Mouse (Mus musculus) ES-E14 (cell line): ENCODE measurements around the gene 1700037C18Rik. TPM values are rescaled to one million over a fixed set of nuclear protein-coding genes. Genes with fewer than 3 reads are reported as not detected.

Experiments used
- DNase-seq: peaks from one replicate; pipeline ENCODE4 v3.0.0-alpha.2; 2013; ENCODE audit warnings: low read depth, low spot score
- H3K27ac ChIP-seq: 2 replicates; pipeline ENCODE4 v1.5.1; 2012; ENCODE audit warnings: low read depth, mild to moderate bottlenecking, low read length, moderate library complexity, mixed read lengths; ENCODE audit not compliant: poor library complexity, insufficient read depth, severe bottlenecking
- H3K36me3 ChIP-seq: 2 replicates; pipeline ENCODE4 v1.6.1; 2012; ENCODE audit warnings: mild to moderate bottlenecking, low read length, moderate library complexity, mixed read lengths; ENCODE audit not compliant: control insufficient read depth, poor library complexity, insufficient read depth, severe bottlenecking
- H3K4me1 ChIP-seq, 2 experiments: fragments of 150-350 bp in 1 of 2; sonication (generic) in 1 of 2; 2 replicates each; pipeline ENCODE4 v1.6.1; 2012; ENCODE audit warnings: low read length in 2 of 2, mild to moderate bottlenecking in 1 of 2, mixed read lengths in 1 of 2; ENCODE audit not compliant: control insufficient read depth in 2 of 2, insufficient read depth in 2 of 2, poor library complexity in 1 of 2
- H3K4me3 ChIP-seq, 2 experiments: fragments of 150-350 bp in 1 of 2; sonication (generic) in 1 of 2; 2 replicates each; pipeline ENCODE4 v1.5.1; 2012; ENCODE audit warnings: low read length in 2 of 2, low read depth in 1 of 2, mild to moderate bottlenecking in 1 of 2, mixed read lengths in 1 of 2; ENCODE audit not compliant: insufficient read depth in 1 of 2, poor library complexity in 1 of 2, severe bottlenecking in 1 of 2
- H3K9ac ChIP-seq: 2 replicates; pipeline ENCODE4 v1.6.1; 2012; ENCODE audit warnings: low read depth, mild to moderate bottlenecking, low read length, mixed read lengths; ENCODE audit not compliant: poor library complexity, insufficient read depth, severe bottlenecking
- H3K9me3 ChIP-seq: fragments of 150-350 bp; sonication (generic); 2 replicates; pipeline ENCODE4 v1.6.1; 2012; ENCODE audit warnings: low read depth, mild to moderate bottlenecking, low read length; ENCODE audit not compliant: control insufficient read depth, insufficient read depth
- CHD2 ChIP-seq: IDR thresholded peaks from 2 replicates; pipeline ENCODE4 v1.6.1; 2014; ENCODE audit warnings: mild to moderate bottlenecking, low read depth, low read length, inconsistent platforms
- HCFC1 ChIP-seq: IDR thresholded peaks from 2 replicates; pipeline ENCODE4 v1.6.1; 2012; ENCODE audit warnings: low read length, inconsistent platforms, borderline replicate concordance; ENCODE audit not compliant: insufficient read depth
- MAFK ChIP-seq: IDR thresholded peaks from 2 replicates; pipeline ENCODE4 v1.6.1; 2014; ENCODE audit warnings: mild to moderate bottlenecking, low read depth, low read length, inconsistent platforms; ENCODE audit not compliant: insufficient read depth
- ZC3H11A ChIP-seq: IDR thresholded peaks from 2 replicates; pipeline ENCODE4 v1.6.1; 2012; ENCODE audit warnings: low read depth, mild to moderate bottlenecking, inconsistent platforms, low read length, borderline replicate concordance
- ZNF384 ChIP-seq: IDR thresholded peaks from 2 replicates; pipeline ENCODE4 v1.6.1; 2012; ENCODE audit warnings: low read depth, low read length, inconsistent platforms
- in situ Hi-C, 2 experiments: fragments of 600-800 bp; cut with MboI; formaldehyde crosslinking; loops; one replicate each; pipeline ENCODE4 v1.15.1; 2025; ENCODE audit warnings: low sequenced_read_pairs in 2 of 2, inconsistent platforms in 1 of 2; ENCODE audit not compliant: unreplicated experiment in 2 of 2
- total RNA-seq: library from RNA; depleted of rRNA; stranded (reverse); fragments of 300-350 nt; gene quantifications from 2 replicates; pipeline ENCODE4 v1.2.3, GENCODE M21; 2012; rRNA removed

1700037C18Rik gene
- 1.5 and 1.7 TPM in 2 replicates for total RNA-seq

- Histone ChIP-seq H3K9ac (peak within 1 kb of the TSS; percentile 78), H3K27ac (no peak within 1 kb of the TSS), H3K9me3 (no peaks in the 10 kb centered on the region), H3K4me1 (no peaks in the 10 kb centered on the region), H3K4me3 (peak within 1 kb of the TSS; percentile 71 to 80), H3K36me3 (no peaks in the 10 kb centered on the region; the same call in 1 of the 2 replicates)
- in situ Hi-C loops, result no loop called here
- peak; percentile 95 for DNase-seq
- TF ChIP-seq CHD2 (0 out of 2 replicates have a peak, but pooled peaks have one; percentile 24), HCFC1 (peak; percentile 84), ZC3H11A (no peak)
Observed at GRCm38 (mm10) chr16:3908537-3909111, at the start of gene 1700037C18Rik, which contains the start of gene Cluap1. 1700037C18Rik (minus strand) TSS chr16:3908689. Cluap1 (plus strand) TSS chr16:3908801.

GRCm38 (mm10) chr16:3956369-3956768, 47.9 kb upstream of the 1700037C18Rik start:
- no peak overlapping the region for H3K4me3 ChIP-seq
- H3K27ac ChIP-seq, result no peak overlapping the region
- DNase-seq, result no peak
- H3K9ac ChIP-seq, result no peak overlapping the region
- H3K36me3 ChIP-seq, result no peaks in the 10 kb centered on the region
- H3K9me3 ChIP-seq, result no peaks in the 10 kb centered on the region
- in situ Hi-C loops, result no loop called here
- H3K4me1 ChIP-seq, result no peaks in the 10 kb centered on the region
- TF ChIP-seq ZC3H11A, result no peak
- no peak for TF ChIP-seq CHD2
- TF ChIP-seq MAFK, result no peak
- TF ChIP-seq HCFC1, result no peak
- no peak for TF ChIP-seq ZNF384

- Histone ChIP-seq H3K4me1 (no peaks in the 10 kb centered on the region), H3K4me3 (no peak overlapping the region), H3K36me3 (no peaks in the 10 kb centered on the region), H3K9ac (no peak overlapping the region), H3K27ac (no peak overlapping the region), H3K9me3 (no peaks in the 10 kb centered on the region)
- in situ Hi-C loops, result no loop called here
- no peak for DNase-seq
- TF ChIP-seq ZNF384 (no peak), MAFK (no peak), CHD2 (no peak), ZC3H11A (no peak), HCFC1 (no peak)
Observed at GRCm38 (mm10) chr16:3951141-3951540, 42.7 kb upstream of the 1700037C18Rik start.

GRCm38 (mm10) chr16:3934701-3935100, 26.2 kb upstream of the 1700037C18Rik start:
- TF ChIP-seq CHD2, result no peak
- no peaks in the 10 kb centered on the region for H3K9me3 ChIP-seq
- no peak overlapping the region for H3K9ac ChIP-seq
- no peak overlapping the region for H3K27ac ChIP-seq
- no peak overlapping the region for H3K4me3 ChIP-seq
- in situ Hi-C loops, result no loop called here
- H3K36me3 ChIP-seq, result peaks cover 8% of the 10 kb centered on the region; the same call in 1 of the 2 replicates
- no peak for DNase-seq
- H3K4me1 ChIP-seq, result peaks cover 0 to 2% of the 10 kb centered on the region in 2 experiments; a peak in 1 of 4 replicates

GRCm38 (mm10) chr16:3934091-3934490, 25.6 kb upstream of the 1700037C18Rik start:
- Histone ChIP-seq H3K9ac (no peak overlapping the region), H3K27ac (no peak overlapping the region), H3K4me1 (peaks cover 1 to 2% of the 10 kb centered on the region in 2 experiments; a peak in 1 of 4 replicates), H3K4me3 (no peak overlapping the region), H3K9me3 (no peaks in the 10 kb centered on the region), H3K36me3 (peaks cover 8% of the 10 kb centered on the region; the same call in 1 of the 2 replicates)
- no peak for DNase-seq
- in situ Hi-C loops, result no loop called here
- TF ChIP-seq ZC3H11A, result no peak
- no peak for TF ChIP-seq MAFK
- no peak for TF ChIP-seq HCFC1
- no peak for TF ChIP-seq ZNF384
- no peak for TF ChIP-seq CHD2
